Mouse (Mus musculus) cortical plate, adult 2 months (tissue): Measurements from ENCODE around the gene Tcf7l2.

ENCODE experiments used
- CTCF ChIP-seq: fragments of 200-500 bp; IDR thresholded peaks from 2 replicates; pipeline ENCODE4 v1.5.1; 2011; ENCODE audit warnings: mild to moderate bottlenecking, control low read depth, low read length; ENCODE audit not compliant: insufficient read depth; ENCODE audit errors: extremely low read depth
- POLR2A ChIP-seq: fragments of 200-500 bp; IDR thresholded peaks from 2 replicates; pipeline ENCODE4 v1.6.1; 2011; ENCODE audit warnings: mild to moderate bottlenecking, low read length, control low read depth; ENCODE audit not compliant: insufficient read depth; ENCODE audit errors: extremely low read depth

GRCm38 (mm10) chr19:55714665-55715064, 27.0 kb upstream of the Tcf7l2 start:
- TF ChIP-seq CTCF (no peak), POLR2A (no peak)
